Mouse (Mus musculus) lung, postnatal 0 days (tissue): ENCODE data around the gene Tceal3.
"Not testable (repeated sequence)": the region's sequence is repeated elsewhere in the genome, so short reads cannot be mapped to it uniquely, and the experiment has no call there.

Experiments
- CTCF ChIP-seq: IDR thresholded peaks from 2 replicates; pipeline ENCODE4 v1.5.1; 2016; ENCODE audit warnings: antibody characterized with exemption, mild to moderate bottlenecking
- EP300 ChIP-seq: IDR thresholded peaks from 2 replicates; pipeline ENCODE4 v1.6.1; 2016; ENCODE audit warnings: antibody characterized with exemption, mild to moderate bottlenecking, control low read depth

DNA sequence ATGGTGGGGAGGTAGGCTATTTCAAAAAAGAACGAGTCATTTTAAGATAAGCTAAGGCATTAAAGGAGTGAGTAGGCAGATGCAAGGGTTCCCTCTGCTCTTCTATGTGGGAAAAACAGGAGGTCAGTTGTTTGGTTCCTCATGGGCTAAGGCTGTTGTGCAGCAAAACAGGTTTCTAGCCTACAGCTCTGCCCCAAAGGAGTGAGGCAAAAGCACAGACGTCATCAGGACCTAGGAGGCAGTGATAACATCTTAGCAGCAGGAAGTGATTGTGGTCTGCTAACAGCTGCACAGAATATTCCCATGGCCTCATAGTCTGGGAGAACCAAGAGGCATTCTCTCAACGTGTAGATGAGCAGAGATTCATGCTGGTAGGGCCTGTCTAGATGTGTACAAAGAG lies 55.2 kb downstream of the Tceal3 start:
- not testable (repeated sequence) for TF ChIP-seq CTCF, EP300
